Mouse (Mus musculus): ENCODE measurements around the gene Smim17.
"Not testable (repeated sequence)": the region's sequence is repeated elsewhere in the genome, so short reads cannot be mapped to it uniquely, and the experiment has no call there.

DNA sequence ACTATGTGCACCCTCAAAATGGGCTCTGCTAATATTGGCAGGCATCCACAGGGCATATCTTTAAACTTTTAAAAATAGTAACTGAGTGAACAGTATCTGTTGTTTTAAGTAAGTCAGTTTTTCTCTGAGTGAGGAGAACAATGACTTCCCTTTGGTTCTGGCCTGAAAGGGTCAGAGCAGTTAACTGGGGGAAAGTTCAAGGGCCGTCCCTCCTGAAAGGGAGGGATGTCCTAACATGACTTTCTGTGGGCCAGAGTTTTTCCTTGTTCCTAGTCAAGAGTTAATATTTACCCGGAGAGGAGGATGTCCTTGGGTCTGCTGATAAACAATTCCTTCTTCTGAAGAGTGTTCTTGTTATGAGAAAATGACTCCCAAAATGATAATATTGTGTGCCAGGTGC is 79.1 kb downstream of the Smim17 start:
- not testable (repeated sequence) for TF ChIP-seq POLR2A (IDR thresholded peaks at IDR 0.05; ENCODE audit: control insufficient read depth, extremely low read depth, insufficient read depth, low read length, poor library complexity); CTCF (IDR thresholded peaks at IDR 0.05; ENCODE audit: borderline replicate concordance, control insufficient read depth, extremely low read depth, insufficient read depth, low read length, poor library complexity)
